Mouse (Mus musculus) liver, adult 2 months (tissue): ENCODE results near the gene Ric8b.

Experiments used
- CTCF ChIP-seq: fragments of 200-500 bp; IDR thresholded peaks from 2 replicates; pipeline ENCODE4 v1.5.1; 2011; ENCODE audit warnings: low read depth, low read length, control low read depth
- POLR2A ChIP-seq: fragments of 200-500 bp; IDR thresholded peaks from 2 replicates; pipeline ENCODE4 v1.6.1; 2011; ENCODE audit warnings: low read length, control low read depth; ENCODE audit not compliant: insufficient read depth; ENCODE audit errors: extremely low read depth

DNA sequence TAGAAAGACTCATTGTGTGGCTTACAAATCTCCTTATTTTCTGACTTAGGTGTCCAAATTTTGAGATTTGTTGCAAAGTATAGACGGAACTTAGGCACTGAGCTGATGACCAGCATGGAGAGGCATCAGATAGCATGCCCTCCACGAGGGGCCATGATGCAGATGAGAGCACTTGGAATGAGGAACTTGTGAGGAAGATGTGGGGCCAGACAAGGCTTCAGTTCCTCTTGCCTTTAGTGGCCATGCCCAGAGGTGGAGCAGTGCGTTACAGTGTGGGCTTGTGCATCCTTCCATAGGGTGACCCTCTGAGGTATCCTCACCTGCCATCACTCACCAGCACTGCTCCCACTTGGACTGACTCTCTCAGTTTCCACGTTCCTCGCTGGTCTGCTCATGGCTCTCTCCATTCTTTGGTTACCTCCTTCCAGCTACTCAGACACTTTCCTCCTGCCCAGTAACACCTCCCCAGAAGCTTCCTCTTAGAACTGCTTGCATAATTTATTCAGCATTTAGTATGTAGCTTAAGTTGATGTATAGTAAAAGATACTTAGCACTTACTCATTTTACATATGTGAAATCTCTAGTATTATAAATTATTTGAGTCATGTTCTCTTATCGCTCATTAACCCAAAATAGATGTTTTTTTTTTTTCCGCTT is 18.3 kb downstream of the Ric8b start:
- no peak for TF ChIP-seq CTCF
- no peak for TF ChIP-seq POLR2A
